Mouse (Mus musculus) heart, postnatal 4 days (tissue): Measurements from ENCODE around the gene Bcat2. TPM values are rescaled to one million over a fixed set of nuclear protein-coding genes. Genes with fewer than 3 reads are reported as not detected.

ENCODE experiments used
- DNase-seq: peaks from one replicate; pipeline ENCODE4 v3.0.0; 2021
- total RNA-seq, 2 experiments: library from RNA; stranded (reverse); gene quantifications; 2 replicates each; pipeline ENCODE4 v1.2.3; 2021

The Bcat2 gene
- total RNA-seq, 2 experiments from 2014 or later = 56.1 to 64.7 TPM

GRCm38 (mm10) chr7:45626571-45627076 lies 56.7 kb downstream of the Bcat2 start:
- DNase-seq = no peak

DNA sequence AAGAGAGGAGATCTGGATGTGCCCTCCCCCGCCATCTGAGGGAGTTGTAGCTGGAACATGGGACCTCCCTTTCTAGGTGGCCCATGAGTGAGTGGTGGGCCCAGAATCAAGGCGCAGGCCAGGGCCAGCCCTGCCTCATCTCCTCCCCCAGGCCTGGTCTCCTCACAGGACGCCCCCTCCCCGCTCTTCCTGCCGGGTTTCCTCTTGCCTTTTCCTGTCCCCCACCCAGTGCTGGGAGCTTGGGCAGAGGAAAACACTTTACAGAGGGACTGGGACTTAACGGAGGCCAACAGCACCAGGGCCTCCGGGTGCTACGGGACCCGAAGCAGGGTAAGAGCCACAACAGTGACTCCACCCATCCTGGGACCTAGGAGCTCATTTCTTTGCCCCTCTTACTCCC lies 57.3 kb downstream of the Bcat2 start, which contains the start of gene Rasip1:
TSS of gene Rasip1 (plus strand) at position 228 of the 400 bp plus-strand sequence.
- DNase-seq = peak; percentile 67

DNA sequence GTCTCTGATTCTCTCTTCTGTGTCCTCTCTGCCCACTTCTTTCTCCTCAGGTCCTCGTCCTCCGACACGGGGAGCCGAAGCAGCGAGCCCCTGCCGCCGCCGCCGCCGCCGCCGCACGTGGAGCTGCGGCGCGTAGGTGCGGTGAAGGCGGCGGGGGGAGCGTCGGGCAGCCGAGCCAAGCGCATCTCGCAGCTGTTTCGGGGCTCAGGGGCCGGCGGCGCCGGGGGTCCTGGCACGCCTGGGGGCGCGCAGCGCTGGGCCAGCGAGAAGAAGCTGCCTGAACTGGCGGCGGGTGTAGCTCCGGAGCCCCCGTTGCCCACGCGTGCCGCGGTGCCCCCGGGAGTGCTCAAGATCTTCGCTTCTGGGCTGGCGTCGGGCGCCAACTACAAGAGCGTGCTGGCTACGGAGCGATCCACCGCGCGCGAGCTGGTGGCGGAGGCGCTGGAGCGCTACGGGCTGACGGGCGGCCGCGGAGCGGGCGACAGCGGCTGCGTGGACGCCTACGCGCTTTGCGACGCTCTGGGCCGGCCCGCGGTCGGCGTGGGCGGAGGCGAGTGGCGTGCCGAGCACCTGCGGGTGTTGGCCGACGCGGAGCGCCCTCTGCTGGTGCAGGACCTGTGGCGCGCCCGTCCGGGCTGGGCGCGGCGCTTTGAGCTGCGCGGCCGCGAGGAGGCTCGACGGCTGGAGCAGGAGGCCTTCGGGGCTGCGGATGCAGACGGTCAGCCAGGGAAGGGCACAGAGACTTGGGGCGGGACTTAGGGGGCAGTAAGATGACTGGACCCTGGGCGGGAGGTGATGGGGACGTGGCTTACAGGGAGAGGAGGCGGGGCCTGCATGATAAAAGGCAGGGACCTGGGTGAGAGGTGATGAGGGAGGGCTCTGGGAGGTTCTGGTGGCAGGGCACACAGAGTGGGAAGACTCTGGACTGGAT lies 58.7 kb downstream of the Bcat2 start:
- peak; percentile 94 for DNase-seq

GRCm38 (mm10) chr7:45630064-45630907 lies 60.3 kb downstream of the Bcat2 start:
- DNase-seq = no peak

DNA sequence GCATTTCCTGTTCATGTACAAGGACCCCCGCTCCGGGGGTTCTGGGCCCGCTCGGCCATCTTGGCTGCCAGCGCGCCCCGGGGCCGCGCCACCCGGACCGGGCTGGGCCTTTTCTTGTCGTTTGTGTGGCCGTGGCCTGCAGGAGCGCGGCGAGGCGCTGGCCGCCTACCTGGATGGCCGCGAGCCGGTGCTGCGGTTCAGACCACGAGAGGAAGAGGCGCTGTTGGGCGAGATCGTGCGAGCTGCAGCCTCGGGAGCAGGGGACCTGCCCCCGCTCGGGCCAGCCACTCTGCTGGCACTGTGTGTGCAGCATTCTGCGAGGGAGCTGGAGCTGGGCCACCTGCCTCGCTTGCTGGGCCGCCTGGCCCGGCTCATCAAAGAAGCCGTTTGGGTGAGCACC lies 62.5 kb downstream of the Bcat2 start:
- DNase-seq = peak; percentile 70

- peak; percentile 45 for DNase-seq
Measured at GRCm38 (mm10) chr7:45634946-45635681, 65.2 kb downstream of the Bcat2 start.

DNA sequence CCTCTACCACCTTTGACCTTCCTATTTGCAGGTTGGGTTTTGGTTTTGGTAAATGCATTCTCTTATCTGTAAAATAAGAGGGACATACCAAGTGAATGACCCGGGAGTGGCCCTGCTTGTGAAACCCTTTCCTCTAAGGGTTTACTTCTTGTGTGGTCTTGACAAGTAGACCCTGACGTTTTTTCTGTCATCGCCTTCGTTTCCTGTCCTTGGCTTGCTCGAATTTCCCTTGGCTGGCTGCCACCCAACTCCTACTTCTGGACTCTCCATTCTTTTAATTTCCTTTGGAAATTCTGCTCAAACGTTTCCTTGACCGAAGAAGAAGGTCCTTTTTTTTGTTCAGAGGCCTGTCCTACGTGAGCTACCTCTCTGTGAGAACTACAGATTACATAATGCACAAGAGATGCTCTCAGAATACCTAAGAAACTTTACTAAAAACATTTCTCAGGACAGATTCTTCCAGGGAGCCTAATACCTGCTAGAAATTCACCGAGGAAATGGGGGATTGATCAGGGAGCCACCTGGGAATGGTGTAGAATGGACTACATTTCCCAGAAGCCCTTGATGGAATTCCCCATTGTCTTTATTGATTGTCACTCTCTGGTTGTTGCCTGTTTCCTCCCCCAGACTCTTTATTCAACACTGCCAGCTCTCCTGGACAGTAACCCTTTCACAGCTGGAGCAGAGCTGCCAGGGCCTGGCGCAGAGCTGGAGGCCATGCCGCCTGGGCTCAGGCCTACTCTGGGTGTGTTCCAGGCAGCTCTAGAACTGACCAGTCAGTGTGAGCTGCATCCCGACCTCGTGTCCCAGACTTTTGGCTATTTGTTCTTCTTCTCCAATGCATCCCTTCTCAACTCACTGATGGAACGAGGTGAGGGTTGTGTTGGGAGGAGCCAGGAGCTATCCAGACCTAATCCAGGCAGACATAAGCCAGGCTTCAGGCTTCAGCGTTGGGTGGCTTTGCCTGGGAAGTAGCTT lies 66.0 kb downstream of the Bcat2 start:
- peak; percentile 85 for DNase-seq

- no peak for DNase-seq
Measured at GRCm38 (mm10) chr7:45637710-45638109, 67.8 kb downstream of the Bcat2 start.

DNA sequence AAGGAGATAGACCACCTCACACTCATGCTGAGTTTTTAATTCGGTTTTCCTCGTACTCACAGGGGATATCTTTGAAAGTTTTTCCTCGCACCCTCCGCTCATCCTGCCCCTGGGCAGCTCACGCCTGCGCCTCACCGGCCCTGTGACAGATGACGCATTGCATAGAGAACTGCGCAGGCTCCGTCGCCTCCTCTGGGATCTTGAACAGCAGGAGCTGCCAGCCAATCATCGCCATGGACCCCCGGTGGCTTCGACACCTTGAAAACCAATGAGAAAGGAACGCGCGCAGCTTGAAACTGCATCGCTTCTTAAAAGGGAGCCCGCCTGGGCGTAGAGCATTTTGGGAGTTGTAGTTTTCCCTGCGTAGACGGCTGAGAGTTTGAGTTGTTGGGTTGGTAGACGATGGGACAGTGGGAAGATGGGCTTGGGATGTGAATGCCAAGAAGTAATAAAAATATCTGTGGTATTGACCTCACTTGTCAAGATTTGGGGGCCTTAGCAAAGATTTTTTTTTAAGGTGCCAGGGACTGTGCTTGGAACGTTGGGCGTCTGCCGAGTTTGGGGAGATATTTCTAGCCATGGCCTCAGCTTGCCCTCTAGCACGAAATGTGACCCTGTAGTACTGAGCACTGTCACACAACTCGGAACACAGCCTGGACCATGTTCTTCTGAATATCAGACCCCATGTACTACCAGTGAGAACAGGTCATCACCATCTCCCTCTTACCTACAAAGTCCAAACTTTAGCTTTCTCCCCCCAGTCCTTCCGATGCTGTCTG lies 68.9 kb downstream of the Bcat2 start:
- peak; percentile 93 for DNase-seq

Other genes starting within 250 kb of the Bcat2 start
- gene Trpm4, start 236.4 kb upstream of the Bcat2 start, total RNA-seq = 10 to 100 TPM; 26.2 to 29.2 TPM
- 100 to 1,000 TPM; 182 to 202 TPM for gene Hrc, start 234.9 kb upstream of the Bcat2 start, total RNA-seq
- under 1 TPM; 0.26 to 0.34 TPM for gene Ppfia3, start 203.1 kb upstream of the Bcat2 start, total RNA-seq
- 1 to 10 TPM; 1.5 to 2.4 TPM for gene Lin7b, start 199.6 kb upstream of the Bcat2 start, total RNA-seq
- gene Snrnp70, start 174.4 kb upstream of the Bcat2 start, total RNA-seq = 100 to 1,000 TPM; 203 to 223 TPM
- gene Kcna7, start 164.5 kb upstream of the Bcat2 start, total RNA-seq = under 1 TPM; 0.43 to 0.59 TPM
- gene Ntf5, start 156.5 kb upstream of the Bcat2 start, total RNA-seq = under 1 TPM; 0.17 to 0.43 TPM
- not detected for gene Lhb, start 149.3 kb upstream of the Bcat2 start, total RNA-seq
- gene Gys1, start 135.3 kb upstream of the Bcat2 start, total RNA-seq = 10 to 100 TPM; 82.7 to 90.3 TPM
- gene Ruvbl2, start 132.1 kb upstream of the Bcat2 start, total RNA-seq = 10 to 100 TPM; 38.7 to 39.3 TPM
- 100 to 1,000 TPM; 302 to 316 TPM for gene Ftl1, start 110.3 kb upstream of the Bcat2 start, total RNA-seq
- 10 to 100 TPM; 48.6 to 50.7 TPM for gene Bax, start 103.3 kb upstream of the Bcat2 start, total RNA-seq
- 1 to 10 TPM in 1 of 2 experiments, not detected in 1; 1.1 TPM for gene Tulp2, start 88.3 kb upstream of the Bcat2 start, total RNA-seq
- 1 to 10 TPM; 2.0 to 2.1 TPM for gene Gm45808, start 83.3 kb upstream of the Bcat2 start, total RNA-seq
- 1 to 10 TPM; 3.5 to 4.7 TPM for gene Dhdh, start 81.3 kb upstream of the Bcat2 start, total RNA-seq
- gene Nucb1, start 59.7 kb upstream of the Bcat2 start, total RNA-seq = 100 to 1,000 TPM; 121 to 131 TPM
- 10 to 100 TPM; 40.7 to 42.1 TPM for gene Ppp1r15a, start 43.9 kb upstream of the Bcat2 start, total RNA-seq
- gene Plekha4, start 43.8 kb upstream of the Bcat2 start, total RNA-seq = 1 to 10 TPM; 3.6 to 4.0 TPM
- gene Hsd17b14, start 15.3 kb upstream of the Bcat2 start, total RNA-seq = under 1 TPM in 1 of 2 experiments, not detected in 1; 0.20 TPM
- not detected for gene Fgf21, start 45.3 kb downstream of the Bcat2 start, total RNA-seq
- gene Fut1, start 47.1 kb downstream of the Bcat2 start, total RNA-seq = not detected
- gene Izumo1, start 51.7 kb downstream of the Bcat2 start, total RNA-seq = under 1 TPM; 0.56 to 0.60 TPM
- gene Rasip1, start 57.3 kb downstream of the Bcat2 start, total RNA-seq = 10 to 100 TPM; 50.0 to 50.5 TPM
- 10 to 100 TPM in 1 of 2 experiments, 1 to 10 TPM in 1; 8.8 to 11.7 TPM for gene Mamstr, start 69.8 kb downstream of the Bcat2 start, total RNA-seq
- not detected for gene Fut2, start 96.2 kb downstream of the Bcat2 start, total RNA-seq
- not detected for gene Ntn5, start 113.9 kb downstream of the Bcat2 start, total RNA-seq
- gene Sec1, start 124.2 kb downstream of the Bcat2 start, total RNA-seq = under 1 TPM; 0.14 to 0.18 TPM
- 1 to 10 TPM; 4.5 to 5.0 TPM for gene Car11, start 129.7 kb downstream of the Bcat2 start, total RNA-seq
- gene Dbp, start 134.9 kb downstream of the Bcat2 start, total RNA-seq = 10 to 100 TPM; 22.6 to 25.1 TPM
- 100 to 1,000 TPM; 787 to 798 TPM for gene Rpl18, start 145.3 kb downstream of the Bcat2 start, total RNA-seq
- 10 to 100 TPM; 14.2 to 16.7 TPM for gene Sphk2, start 147.8 kb downstream of the Bcat2 start, total RNA-seq
- gene Fam83e, start 151.1 kb downstream of the Bcat2 start, total RNA-seq = under 1 TPM; 0.38 to 0.43 TPM
- not detected for gene Spaca4, start 155.7 kb downstream of the Bcat2 start, total RNA-seq
- gene Lmtk3, start 213.6 kb downstream of the Bcat2 start, total RNA-seq = under 1 TPM; 0.10 to 0.16 TPM
- not detected for gene Sult2b1, start 214.5 kb downstream of the Bcat2 start, total RNA-seq
- 100 to 1,000 TPM; 105 to 107 TPM for gene Cyth2, start 244.4 kb downstream of the Bcat2 start, total RNA-seq